Mouse (Mus musculus) E14TG2a.4 (cell line): Measurements from ENCODE around the gene Nsd1.

Experiments
- CTCF ChIP-seq: conservative IDR thresholded peaks from 2 replicates; pipeline ENCODE4 v1.5.1; 2014; ENCODE audit warnings: low read length
- NANOG ChIP-seq: IDR thresholded peaks from 2 replicates; pipeline ENCODE4 v1.6.1; 2014; ENCODE audit warnings: borderline replicate concordance, low read length, mixed read lengths

- TF ChIP-seq CTCF = no peak
- no peak for TF ChIP-seq NANOG
Observed at GRCm38 (mm10) chr13:55288854-55289253, 79.3 kb downstream of the Nsd1 start.
